Mouse (Mus musculus): ENCODE results near the gene Dab1. TPM values are rescaled to one million over a fixed set of nuclear protein-coding genes. Genes with fewer than 3 reads are reported as not detected.

The Dab1 gene
- total RNA-seq, 2 experiments from 2014 or later: 0.41 to 1.2 TPM

GRCm38 (mm10) chr4:104113209-104114005 lies 494.2 kb downstream of the Dab1 start:
- no peak for DNase-seq

GRCm38 (mm10) chr4:104114006-104114361 lies 494.8 kb downstream of the Dab1 start:
- DNase-seq: no peak

GRCm38 (mm10) chr4:104120108-104120507 lies 500.9 kb downstream of the Dab1 start:
- DNase-seq: no peak

GRCm38 (mm10) chr4:104121959-104122358 lies 502.8 kb downstream of the Dab1 start:
- DNase-seq: no peak

- no peak for DNase-seq
These were observed 503.2 kb downstream of the Dab1 start for GRCm38 (mm10) chr4:104122364-104122763.

GRCm38 (mm10) chr4:104153637-104154036 lies 534.5 kb downstream of the Dab1 start:
- no peak for DNase-seq

GRCm38 (mm10) chr4:104178067-104178466 lies 558.9 kb downstream of the Dab1 start:
- DNase-seq: no peak

GRCm38 (mm10) chr4:104186311-104186710 lies 567.2 kb downstream of the Dab1 start:
- DNase-seq: no peak

GRCm38 (mm10) chr4:104198635-104199034 lies 579.5 kb downstream of the Dab1 start:
- no peak for DNase-seq

- DNase-seq: no peak
These were observed 582.5 kb downstream of the Dab1 start for GRCm38 (mm10) chr4:104201686-104202085.

- DNase-seq: no peak
These were observed 584.9 kb downstream of the Dab1 start for GRCm38 (mm10) chr4:104204047-104204446.

GRCm38 (mm10) chr4:104206639-104207038 lies 587.5 kb downstream of the Dab1 start:
- DNase-seq: no peak

- DNase-seq: peak; percentile 30
These were observed 589.9 kb downstream of the Dab1 start for GRCm38 (mm10) chr4:104209081-104209480.

- DNase-seq: no peak
These were observed 591.6 kb downstream of the Dab1 start for GRCm38 (mm10) chr4:104210796-104211195.

- DNase-seq: no peak
These were observed 592.6 kb downstream of the Dab1 start for GRCm38 (mm10) chr4:104211531-104212455.

GRCm38 (mm10) chr4:104214724-104215123 lies 595.6 kb downstream of the Dab1 start:
- no peak for DNase-seq

GRCm38 (mm10) chr4:104217336-104217735 lies 598.2 kb downstream of the Dab1 start:
- no peak for DNase-seq

- DNase-seq: no peak
These were observed 599.6 kb downstream of the Dab1 start for GRCm38 (mm10) chr4:104218765-104219164.

- no peak for DNase-seq
These were observed 600.9 kb downstream of the Dab1 start for GRCm38 (mm10) chr4:104220099-104220498.

GRCm38 (mm10) chr4:104229296-104229695 lies 610.1 kb downstream of the Dab1 start:
- no peak for DNase-seq

GRCm38 (mm10) chr4:104246506-104246905 lies 627.3 kb downstream of the Dab1 start:
- DNase-seq: no peak

GRCm38 (mm10) chr4:104249462-104249861 lies 630.3 kb downstream of the Dab1 start:
- DNase-seq: no peak

- no peak for DNase-seq
These were observed 638.6 kb downstream of the Dab1 start for GRCm38 (mm10) chr4:104257776-104258175.

Measured in gastrocnemius, postnatal 10 days (tissue).